8 mouse cellular contexts compared by ENCODE assay signal in the genomic region with DNA sequence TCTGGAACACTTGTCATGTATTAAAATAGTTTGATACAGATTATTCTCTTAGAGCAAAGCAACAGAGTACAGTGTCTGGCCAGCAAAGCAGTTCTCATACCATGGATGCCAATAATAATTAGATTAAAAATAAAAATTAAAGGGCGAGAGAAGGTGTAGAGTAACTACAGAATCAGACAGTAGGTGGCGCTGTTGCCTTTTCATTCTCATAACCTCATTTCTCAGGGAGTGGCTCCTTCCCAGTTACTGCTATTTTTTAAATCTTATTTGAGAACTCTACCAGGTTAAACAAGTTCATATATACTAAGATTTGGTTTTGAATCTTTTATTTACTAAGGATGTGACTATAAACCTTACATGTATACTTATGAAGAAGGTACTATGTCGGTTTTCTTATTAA.
A peak's percentile ranks its signal among the peaks of the same experiment; 100 is the strongest.
DNase-seq lines count a peak whose midpoint lies in the region; ATAC-seq and TF ChIP-seq lines count a peak whose summit lies in the region.

No protein-coding gene starts in this region.

- H3K27ac ChIP-seq in lung, embryonic 14.5 days (ENCODE audit: low read depth) = no peak overlapping the region

- no peak overlapping the region for H3K4me3 ChIP-seq in lung, embryonic 14.5 days (ENCODE audit: low read depth, low read length)

- DNase-seq in right cerebral cortex, adult 18-20 months = peak; percentile 54
- DNase-seq in right cerebral cortex, postnatal 36 days (ENCODE audit: low spot score in 2 of 2) = no peak
- DNase-seq in adrenal gland, adult 2 months = peak; percentile 4
- DNase-seq in embryo, embryonic 11.5 days (ENCODE audit: low read depth, low spot score) = peak; percentile 20
- peak; percentile 68 for DNase-seq in kidney, postnatal 10 days
- peak; percentile 85 for DNase-seq in lung, embryonic 14.5 days
- peak; percentile 22 for DNase-seq in right cerebral cortex, postnatal 25 days
- no peak for DNase-seq in spleen, adult 18-20 months

- H3K27me3 ChIP-seq in lung, embryonic 14.5 days (ENCODE audit: insufficient read depth, low read length) = no peaks in the 10 kb centered on the region

- H3K36me3 ChIP-seq in lung, embryonic 14.5 days (ENCODE audit: insufficient read depth) = no peaks in the 10 kb centered on the region

- no peaks in the 10 kb centered on the region for H3K9me3 ChIP-seq in lung, embryonic 14.5 days (ENCODE audit: low read depth, low read length)

- TF ChIP-seq CTCF in lung, embryonic 14.5 days (IDR thresholded peaks at IDR 0.05; ENCODE audit: low read depth) = peak; percentile 71

- no peak overlapping the region for H3K9ac ChIP-seq in lung, embryonic 14.5 days

- H3K4me1 ChIP-seq in lung, embryonic 14.5 days (ENCODE audit: insufficient read depth) = no peaks in the 10 kb centered on the region

- no peak overlapping the region for H3K4me2 ChIP-seq in lung, embryonic 14.5 days

- WGBS in lung, embryonic 14.5 days = 27% methylated on average over 3 of the region's 3 CpGs

- no peak for ATAC-seq in lung, embryonic 14.5 days (ENCODE audit: insufficient read depth)

Comparison
In these comparisons a context has a peak if more than half of its experiments do, and no peak if none do; other contexts are left out.
1. DNase-seq: peak in right cerebral cortex, adult 18-20 months (single experiment), adrenal gland, adult 2 months (single experiment), embryo, embryonic 11.5 days (single experiment), kidney, postnatal 10 days (single experiment), lung, embryonic 14.5 days (single experiment) and right cerebral cortex, postnatal 25 days (single experiment); none in right cerebral cortex, postnatal 36 days (0 of 2) and spleen, adult 18-20 months (0 of 2).